Mouse (Mus musculus) spleen, postnatal 10 days (tissue): ENCODE measurements around the gene Fes.

ENCODE experiments used
- DNase-seq, 2 experiments: peaks; one replicate each; pipeline ENCODE4 v3.0.0; 2021 to 2022; ENCODE audit warnings: low spot score in 2 of 2

Fes gene

GRCm38 (mm10) chr7:80346173-80346572, 41.6 kb downstream of the Fes start:
- no peak for DNase-seq

- no peak for DNase-seq
Observed at GRCm38 (mm10) chr7:80343270-80344018, 44.3 kb downstream of the Fes start.

- DNase-seq, result peak; percentile 90 to 98
Observed at GRCm38 (mm10) chr7:80342858-80343257, 44.9 kb downstream of the Fes start, which contains the start of gene Hddc3. TSS of gene Hddc3 (plus strand) at chr7:80343104.

GRCm38 (mm10) chr7:80341793-80342192, 46.0 kb downstream of the Fes start:
- DNase-seq, result no peak

GRCm38 (mm10) chr7:80340793-80341192, 47.0 kb downstream of the Fes start, which contains the start of gene Unc45a:
TSS of gene Unc45a (minus strand) at chr7:80341005.
- peak; percentile 57 to 82 for DNase-seq

- peak; percentile 97 to 99 for DNase-seq
Observed at GRCm38 (mm10) chr7:80339793-80340628, 47.7 kb downstream of the Fes start.

- peak; percentile 37 to 55 for DNase-seq
Observed at GRCm38 (mm10) chr7:80339371-80339770, 48.4 kb downstream of the Fes start.

GRCm38 (mm10) chr7:80336932-80337331, 50.8 kb downstream of the Fes start:
- no peak for DNase-seq

GRCm38 (mm10) chr7:80334848-80335247, 52.9 kb downstream of the Fes start:
- no peak for DNase-seq

- DNase-seq, result no peak
Observed at GRCm38 (mm10) chr7:80331433-80331832, 56.3 kb downstream of the Fes start.

- DNase-seq, result no peak
Observed at GRCm38 (mm10) chr7:80330278-80330677, 57.5 kb downstream of the Fes start.
